Mouse (Mus musculus) retina, postnatal 1 day (tissue): ENCODE results near the gene Slc16a9.
A peak's percentile ranks its signal among the peaks of the same experiment; 100 is the strongest.
"Not testable (repeated sequence)": the region's sequence is repeated elsewhere in the genome, so short reads cannot be mapped to it uniquely, and the experiment has no call there.

Experiments used
- DNase-seq: peaks from one replicate; pipeline ENCODE4 v3.0.0-alpha.2; 2012

Slc16a9 gene

DNA sequence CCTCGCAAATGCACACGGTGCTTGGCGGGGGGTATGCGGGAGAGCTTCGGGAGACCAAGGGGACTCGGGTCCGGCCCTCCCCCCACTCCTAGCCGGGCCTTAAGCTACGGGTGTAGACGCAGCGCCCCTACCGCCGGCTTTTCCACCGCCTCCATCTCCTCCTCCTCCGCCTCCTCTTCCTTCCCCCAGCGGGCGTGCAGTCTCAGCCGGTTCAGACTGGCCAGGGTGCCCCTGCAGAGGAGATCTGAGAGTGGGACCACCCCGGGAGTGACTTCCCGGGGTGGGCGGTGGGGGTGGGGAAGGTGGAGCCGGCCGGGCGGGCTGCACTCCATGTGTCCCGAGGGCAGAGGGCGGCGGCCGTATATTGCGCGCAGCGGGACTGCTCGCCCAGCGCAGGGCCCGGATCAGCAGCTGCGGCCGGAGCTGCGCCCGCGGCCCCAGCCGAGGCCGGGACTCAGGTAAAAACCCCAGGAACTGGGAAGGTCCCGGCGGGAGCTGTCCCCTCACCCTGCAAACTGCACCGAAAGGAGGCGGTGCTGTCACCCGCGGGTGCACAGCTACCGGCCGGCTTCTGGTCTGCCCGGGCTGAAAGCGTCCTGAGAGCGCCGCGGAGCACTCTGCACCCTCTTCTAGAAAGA is at the start of gene Slc16a9:
Gene Slc16a9, plus strand, starts transcription at position 180 of the 638 bp plus-strand sequence.
- peak; percentile 86 for DNase-seq

DNA sequence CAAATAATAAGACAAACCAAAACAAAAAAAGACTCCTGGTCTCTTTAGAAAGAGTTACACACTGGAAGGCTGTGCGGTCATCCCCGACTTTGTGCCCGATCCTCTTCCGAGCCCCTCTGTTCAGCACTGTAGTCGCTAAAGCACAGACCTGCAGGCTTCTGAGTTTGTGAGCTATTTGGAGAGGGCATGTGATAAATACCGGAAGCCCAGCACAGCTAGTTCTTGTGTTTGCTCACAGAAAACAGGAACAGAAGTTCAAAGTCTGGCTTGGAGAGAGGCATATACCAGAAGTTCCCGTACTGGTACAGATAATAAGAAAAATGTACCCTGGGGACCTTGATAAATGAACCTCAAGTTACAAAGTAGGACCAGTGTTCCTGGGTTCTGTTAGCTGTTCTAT is 49.6 kb upstream of the Slc16a9 start:
- DNase-seq = no peak

DNA sequence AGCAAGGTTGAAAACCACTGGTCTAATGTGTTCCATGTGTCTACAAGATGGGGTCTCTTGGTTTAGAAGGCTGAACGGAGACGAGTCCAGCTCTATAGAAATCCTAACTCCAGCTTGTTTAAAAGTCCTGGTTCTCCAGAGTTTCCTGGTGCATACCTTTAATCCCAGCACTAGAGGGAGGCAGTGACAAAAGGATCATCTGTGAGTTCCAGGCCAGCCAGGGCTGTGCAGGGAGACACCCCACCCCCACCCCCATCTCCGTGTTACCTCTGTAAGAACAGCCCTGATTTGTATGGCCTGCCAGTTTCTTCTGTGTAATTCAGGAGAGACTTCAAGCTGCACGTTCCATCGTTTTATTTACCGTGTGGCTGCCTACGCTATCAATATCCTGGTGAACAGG is 49.1 kb upstream of the Slc16a9 start:
- peak; percentile 54 for DNase-seq

DNA sequence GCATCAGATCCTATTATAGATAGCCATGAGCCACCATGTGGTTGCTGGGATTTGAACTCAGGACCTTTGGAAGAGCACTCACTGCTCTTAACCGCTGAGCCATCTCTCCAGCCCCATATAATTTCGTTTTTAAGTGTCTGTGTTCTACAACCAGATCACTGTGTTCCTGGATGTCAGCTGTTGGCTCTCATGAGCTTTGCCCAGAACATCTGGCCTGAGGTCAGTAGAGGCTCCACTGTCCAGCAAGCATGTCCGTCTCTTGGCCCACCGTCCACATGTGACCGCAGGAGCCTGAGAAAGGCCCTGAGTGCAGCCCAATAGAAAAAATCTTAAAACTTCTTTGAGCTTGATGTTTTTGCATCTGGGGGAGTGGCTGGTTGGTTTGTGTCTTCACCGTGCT is 48.2 kb upstream of the Slc16a9 start:
- DNase-seq = no peak

DNA sequence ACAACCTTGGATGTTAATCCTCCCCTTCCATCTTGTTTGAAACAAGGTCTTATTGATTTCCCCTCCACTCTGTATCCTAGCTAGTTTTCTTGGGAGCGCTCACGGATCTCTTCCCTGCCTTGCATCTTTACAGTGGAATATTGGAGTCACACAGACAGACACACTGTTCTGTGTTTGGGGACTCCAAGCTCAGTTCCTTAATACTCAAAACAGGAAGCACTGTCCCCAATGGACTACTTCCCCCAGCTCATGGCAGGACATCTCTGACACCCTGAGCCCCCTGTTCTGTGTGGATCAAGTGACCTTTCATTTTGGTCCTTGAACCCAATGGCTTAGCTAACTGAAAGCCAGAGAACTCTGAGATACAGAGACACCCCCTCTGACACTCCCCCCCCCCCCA is 47.3 kb upstream of the Slc16a9 start:
- DNase-seq = no peak

DNA sequence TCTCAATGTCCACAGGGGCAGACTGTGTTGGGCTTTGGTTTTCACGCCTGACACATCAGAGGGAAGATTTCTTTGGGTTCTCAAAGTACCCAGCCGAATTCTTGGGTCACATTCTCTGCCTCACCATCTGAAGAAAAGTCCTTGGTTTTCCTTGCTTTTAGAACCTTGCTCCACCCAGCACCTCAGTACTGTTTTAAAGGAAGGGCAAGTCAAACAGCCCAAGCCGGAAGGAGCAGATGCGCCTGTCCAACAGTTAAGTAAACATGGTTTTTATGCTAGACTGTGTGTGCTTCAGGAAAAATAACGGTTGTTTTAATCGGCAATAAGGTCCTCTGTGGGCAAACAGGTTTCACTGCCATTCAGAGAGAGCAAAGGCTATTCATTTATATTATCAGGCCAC is 46.9 kb upstream of the Slc16a9 start:
- DNase-seq = no peak

DNA sequence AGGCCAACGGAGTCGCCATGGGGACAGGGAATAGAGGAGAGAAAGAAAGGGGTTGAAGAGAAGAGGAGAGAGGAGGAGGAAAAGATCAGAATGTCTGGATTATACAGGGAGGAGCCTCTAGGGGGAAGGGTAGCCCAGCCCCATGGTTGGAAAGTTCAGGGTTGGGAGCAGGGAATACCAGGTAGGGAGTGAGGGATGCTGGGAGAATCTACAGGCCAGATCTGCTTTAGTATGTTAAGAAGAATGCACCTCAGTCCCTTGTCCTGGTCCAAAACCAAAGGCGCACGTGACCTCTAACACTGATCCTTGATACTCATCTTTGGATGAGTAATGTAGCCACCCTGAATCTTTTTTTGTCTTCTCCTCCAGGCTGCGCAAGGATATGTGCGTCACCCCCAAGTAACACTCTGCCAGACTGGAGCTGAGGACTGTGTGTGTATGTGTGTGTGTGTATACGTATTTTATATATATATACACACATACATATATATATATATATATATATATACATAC is 45.9 kb upstream of the Slc16a9 start:
- DNase-seq = no peak

DNA sequence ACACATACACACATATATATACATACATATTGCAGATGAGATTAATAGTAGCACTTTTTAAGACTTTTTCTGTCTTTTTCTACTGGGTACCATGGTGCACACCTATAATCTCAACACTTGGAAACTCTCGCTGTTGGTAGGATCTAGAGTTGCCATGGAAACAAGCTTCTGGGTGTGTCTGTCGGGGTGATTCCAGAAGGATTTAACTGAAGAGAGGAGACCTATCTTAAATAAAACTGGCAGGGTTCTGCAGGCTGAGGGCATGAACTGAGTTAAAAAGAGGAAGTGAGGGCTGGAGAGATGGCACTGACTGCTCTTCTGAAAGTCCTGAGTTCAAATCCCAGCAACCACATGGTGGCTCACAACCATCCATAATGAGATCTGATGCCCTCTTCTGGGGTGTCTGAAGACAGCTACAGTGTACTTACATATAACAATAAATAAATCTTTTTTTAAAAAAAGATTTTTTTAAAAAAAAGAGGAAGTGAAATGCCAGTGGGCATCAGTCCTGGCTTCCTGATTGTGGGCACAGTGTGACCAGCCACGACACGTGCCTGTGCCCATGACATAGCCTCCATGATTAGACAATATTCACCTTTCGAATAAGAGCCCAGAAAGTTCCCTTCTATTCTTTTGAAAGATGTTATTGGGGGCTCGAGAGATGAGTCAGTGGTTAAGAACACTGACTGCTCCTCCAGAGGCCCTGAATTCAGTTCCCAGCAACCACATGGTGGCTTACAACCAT is 45.3 kb upstream of the Slc16a9 start:
- DNase-seq = no peak

DNA sequence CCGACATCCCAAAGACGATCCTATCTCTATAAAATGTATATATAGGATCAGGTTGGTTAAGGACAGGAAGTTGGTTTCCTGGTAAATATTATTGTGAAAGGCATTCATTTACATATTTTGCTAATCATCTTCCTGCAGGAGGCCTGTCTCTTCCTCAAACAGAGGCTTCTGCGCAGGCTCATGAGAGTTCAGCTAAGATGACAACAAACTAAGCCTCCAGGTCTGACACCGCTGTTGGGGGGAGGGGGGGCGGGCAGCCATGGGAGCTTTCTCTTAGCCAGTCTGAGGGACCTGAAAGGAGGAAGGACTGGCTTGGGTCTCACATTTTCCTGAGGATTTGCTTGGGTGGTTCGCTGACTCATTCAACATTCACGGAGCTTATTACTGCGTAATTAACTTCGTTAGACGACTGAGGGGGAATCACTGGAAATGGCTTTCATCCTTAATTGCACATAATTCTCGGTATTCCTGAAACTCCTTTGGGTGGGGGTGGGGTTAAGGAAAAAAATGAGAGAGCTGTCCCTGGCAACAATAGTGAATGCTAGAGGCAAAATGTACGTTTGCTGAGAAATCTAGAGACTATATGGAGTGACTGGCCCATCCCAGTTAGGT is 43.9 kb upstream of the Slc16a9 start:
- peak; percentile 69 for DNase-seq

DNA sequence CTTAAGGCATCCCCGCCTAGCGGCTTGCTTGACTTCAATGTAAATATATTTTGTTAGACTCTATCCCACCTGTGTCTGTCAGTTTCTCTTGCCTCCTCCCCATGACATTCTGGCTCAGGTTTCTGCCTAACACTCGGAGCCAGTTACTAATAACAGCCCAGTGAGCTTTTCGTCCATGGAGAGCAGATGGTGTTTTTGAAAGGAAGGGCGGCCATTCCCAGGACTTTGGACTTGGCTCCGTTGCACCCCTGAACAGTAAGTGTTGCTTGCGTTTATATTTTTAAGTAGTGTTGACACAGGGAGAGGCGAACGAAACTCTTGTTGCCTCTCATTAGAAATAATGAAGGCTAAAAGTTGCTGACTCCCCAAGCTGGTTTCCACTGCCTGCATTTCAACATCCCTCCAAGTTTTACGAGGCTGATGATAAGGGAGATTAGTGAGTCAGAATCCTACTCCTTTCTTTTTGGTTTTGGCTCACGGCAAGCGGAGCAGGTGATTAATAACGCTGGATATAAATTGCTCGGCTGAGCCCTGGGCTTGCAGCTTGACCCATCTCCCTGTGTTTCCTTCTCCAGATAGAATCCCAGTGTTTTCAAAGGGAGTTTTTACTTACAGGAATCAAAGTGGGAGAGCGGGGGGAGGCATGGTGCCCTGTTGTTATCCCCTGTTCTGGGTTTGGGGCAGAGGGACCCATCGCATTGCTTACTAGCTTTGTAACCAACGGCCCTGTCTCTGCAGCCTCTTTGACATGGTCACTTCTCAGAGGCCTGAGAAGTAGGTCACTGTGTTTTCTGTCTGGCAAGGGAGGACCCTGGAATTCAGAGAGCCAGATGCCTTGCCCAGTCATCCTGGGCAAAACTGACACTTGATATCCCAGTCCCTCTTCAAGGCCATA is 40.1 kb upstream of the Slc16a9 start, which contains the start of gene Mrln:
Gene Mrln, plus strand, starts transcription at position 160 of the 895 bp plus-strand sequence.
- DNase-seq = peak; percentile 66

DNA sequence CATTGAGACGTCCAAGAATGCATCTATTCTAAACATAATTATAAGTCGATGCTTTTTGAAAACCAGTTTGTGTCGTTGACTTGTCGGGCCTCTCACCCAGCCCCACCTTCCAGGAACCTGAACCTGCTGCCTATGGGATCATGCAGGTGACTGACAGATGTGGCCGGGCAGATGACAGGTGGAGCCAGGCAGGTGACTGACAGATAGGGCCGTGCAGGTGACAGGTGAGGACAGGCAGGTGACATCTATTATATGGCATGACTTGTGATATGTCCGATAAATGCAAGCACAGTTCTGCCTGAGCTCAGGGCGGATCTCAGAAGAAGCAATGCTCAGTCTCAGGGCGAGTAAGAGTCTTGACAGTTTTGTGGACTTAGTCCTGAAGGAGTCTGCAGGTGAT is 33.6 kb upstream of the Slc16a9 start:
- no peak for DNase-seq

DNA sequence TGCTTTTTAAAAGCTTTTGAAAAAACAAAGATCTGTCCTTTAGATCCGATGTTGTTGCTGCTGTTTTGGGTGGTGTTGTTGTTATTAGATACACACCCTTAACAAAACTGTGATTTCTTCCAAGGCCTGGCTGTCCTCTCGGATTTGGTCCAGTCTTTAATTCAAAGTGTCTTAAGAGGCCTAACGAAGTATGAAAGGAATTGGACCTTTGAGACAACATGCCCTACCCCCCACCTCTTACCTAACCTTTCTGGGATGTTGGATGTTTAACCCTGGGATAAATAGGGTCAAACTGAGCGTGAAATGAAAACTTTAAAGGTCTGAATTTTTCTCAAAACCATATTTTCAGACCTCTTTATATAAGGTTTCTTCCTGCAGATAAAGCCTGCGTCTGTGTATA is 23.9 kb upstream of the Slc16a9 start:
- DNase-seq = no peak

DNA sequence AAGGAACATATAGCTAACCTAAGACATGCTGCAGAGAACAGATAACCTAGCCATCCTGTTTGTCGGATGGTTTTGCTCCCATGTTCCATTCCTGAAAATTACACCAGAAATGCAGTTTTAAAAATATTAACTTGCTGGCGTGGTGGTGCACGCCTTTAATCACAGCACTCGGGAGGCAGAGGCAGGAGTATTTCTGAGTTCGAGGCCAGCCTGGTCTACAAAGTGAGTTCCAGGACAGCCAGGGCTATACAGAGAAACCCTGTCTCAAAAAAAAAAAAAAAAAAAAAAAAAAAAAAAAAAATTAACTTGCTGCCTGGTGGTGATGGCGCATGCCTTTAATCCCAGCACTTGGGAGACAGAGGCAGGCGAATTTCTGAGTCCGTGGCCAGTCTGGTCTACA is 22.7 kb upstream of the Slc16a9 start:
- not testable (repeated sequence) for DNase-seq

DNA sequence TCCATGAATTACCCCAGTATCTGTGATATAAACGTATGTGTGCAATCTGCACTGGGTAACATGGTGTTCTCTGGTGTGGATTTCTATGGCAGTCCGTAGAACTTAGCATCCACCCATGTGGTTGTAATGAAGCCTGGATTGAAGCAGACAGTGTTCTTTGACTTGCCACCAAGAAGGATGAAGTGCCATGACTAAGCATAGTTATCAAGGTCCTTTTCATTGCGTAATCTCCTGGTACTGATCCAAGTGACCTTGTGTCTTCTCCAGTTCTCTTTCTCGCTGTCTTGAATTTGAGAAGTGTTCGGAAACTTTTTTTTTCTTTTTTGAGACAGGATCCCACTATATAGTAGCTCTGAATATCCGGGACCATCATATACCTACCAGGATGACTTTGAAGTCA is 20.3 kb upstream of the Slc16a9 start:
- no peak for DNase-seq

DNA sequence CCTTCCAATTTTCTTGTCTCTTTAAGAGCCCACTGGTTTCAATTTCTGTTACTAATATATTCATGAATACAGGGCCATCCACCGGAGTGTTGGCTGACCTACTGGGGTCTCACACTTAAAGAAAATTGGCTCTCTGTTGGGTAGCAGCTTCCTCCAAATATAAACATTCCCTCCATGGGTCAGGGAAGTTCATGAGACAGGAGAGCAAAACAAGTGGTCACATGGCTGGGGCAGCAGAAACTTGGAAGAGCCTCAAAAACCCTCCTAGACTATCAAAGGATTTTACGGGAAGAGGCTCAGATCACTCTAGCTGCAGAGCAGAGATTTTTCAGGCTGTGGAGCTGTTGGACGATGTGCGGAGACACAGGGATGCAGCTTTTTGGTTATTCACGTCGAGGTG is 19.1 kb upstream of the Slc16a9 start:
- no peak for DNase-seq

DNA sequence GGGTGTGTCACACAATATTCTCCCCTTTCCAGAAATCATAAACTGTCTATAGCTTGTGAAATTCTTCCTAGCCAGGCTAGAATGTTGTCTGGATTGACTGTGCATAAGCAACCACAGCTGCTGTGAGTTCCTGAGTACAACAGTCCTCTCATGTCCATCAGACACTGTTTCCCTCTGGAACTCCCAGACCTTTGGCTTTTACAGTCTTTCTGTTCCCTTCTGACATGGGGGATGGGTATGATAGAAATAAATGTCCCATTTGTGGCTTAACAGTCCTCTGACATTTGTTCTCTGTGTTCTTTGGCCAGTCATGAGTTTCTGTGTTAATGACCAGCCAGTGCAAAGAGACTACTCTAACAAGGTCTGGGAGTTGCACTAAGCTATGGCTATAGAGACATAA is 18.3 kb upstream of the Slc16a9 start:
- no peak for DNase-seq

DNA sequence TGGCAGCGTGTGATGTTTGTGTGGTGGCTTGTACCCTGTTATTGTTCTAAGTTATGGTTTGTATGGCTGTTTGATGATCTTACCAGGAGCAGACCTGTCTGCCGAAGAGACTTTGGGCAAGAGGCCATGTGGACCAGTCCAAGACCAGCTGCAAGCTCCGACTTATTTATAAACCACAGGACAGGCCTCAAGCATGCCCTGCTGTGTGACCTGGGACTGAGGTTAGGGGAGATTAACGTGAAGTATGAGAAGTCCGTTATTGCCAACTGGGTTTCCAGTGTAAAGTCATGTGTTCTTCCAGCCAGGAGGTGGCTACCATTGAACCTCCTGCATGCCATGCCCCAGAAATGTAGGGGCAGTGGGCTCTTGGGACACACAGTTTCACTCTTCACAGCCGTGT is 14.5 kb upstream of the Slc16a9 start:
- DNase-seq = no peak

DNA sequence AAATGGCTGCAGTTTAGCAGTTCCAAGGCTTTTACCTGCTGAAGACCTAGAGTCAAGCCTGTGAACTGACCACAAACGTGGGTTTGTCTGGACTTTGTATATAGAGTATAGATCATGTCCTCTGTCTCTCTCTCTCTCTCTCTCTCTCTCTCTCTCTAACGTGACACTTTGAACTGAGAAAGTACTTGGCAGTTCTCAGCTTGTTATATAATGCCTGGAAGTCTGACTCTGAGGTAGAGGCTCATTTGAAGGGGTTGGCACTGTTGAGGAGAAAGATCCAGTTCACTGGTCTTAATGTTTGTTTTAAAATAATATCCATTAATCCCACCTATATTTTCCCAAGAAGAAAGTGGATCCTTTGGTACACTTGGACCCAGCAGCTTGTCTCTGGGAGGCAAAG is 7.0 kb upstream of the Slc16a9 start:
- DNase-seq = no peak

DNA sequence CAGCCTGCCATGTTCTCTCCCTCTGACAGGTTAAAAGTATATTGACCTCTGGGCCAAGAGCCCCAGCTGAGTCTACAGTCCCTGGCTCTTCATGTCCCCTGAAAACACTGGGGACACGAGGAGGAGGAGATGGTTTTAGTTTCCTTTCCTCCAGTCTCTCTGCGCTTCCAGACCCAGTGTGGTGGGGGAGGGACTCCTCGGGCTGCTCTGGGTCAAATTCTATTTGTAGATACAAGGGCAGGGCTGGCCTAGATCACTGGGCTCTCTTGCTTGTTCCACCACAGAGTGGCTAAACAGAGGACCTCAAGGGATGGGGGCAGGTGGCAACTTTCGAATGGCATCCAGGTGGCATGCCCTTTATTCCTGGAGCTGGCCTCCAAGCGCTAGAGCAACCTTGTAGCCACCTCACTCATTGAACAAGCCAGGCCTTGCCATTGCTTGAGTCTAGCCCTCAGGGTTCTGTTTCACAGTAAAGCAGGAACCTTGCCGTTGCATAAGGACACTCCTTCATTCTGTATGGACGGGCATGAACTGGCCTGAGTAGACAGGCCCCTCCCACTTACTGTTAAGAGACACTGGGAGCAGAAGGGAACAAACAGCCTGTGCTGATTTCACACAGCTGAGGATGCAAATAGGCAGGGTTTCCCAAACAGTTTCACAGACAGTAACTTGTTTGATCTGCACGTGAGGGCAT is 2.0 kb upstream of the Slc16a9 start:
- DNase-seq = peak; percentile 46

DNA sequence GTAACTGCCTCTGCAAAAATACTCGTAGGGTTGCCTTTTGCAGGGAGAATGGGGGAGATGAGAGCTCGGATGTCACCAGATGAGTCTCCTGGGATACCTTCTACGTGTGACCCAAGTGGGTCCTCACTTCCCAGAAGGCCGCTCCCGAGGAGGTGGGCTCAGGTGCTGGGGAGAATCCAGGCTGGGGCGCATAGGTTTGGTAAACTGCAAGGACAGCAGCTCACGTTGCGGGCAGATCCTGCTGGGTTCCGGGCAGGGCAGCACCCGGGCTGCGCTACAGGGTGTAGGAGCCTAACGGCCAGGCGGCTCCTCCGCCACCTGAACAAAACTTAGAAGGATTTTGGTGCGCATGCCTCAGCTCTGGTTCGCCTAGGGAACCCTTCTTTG is 652 bp downstream of the Slc16a9 start:
- DNase-seq = no peak

DNA sequence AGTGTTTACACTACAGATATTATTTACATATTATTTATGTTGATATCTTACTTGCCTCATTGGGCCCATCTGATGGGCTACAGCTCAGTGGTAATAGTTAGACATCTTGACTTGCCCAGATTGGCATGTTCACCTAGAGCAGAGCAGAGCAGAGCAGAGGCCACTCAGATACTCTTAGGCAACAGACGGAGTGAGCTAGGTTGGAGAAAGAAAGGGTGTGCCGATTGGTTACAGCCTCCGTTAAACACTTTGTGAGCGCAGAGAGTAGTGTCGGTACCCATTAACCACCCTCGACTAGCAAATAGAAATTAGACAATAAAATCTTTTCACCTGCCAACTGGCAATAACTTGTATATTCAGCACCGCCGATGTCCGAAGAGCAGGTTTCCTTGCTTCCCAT is 1.2 kb downstream of the Slc16a9 start:
- DNase-seq = no peak

DNA sequence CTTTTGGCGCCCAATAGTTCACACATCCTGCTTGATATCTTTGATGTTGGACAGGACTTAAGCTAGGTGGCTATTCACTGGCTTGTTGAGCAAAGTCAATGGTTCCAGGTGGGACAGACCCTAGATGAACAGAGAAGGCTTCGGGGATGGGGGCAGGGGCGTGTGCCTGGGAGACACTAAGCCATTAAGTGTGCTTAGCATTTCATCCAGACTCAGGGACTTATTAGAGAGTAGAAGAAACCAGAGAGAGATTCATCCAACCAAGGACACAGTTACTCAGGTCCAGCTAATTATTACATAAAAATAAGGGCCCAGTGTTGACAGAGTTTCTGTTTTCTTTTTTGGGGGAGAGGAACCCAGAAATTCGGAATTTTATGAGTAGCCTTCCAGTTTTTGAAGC is 5.5 kb downstream of the Slc16a9 start:
- DNase-seq = no peak
